Mouse (Mus musculus) forebrain, embryonic 11.5 days (tissue): ENCODE measurements around the gene Ntng2. TPM values are rescaled to one million over a fixed set of nuclear protein-coding genes. Genes with fewer than 3 reads are reported as not detected.
A peak's percentile ranks its signal among the peaks of the same experiment; 100 is the strongest.

Source experiments
- ATAC-seq: fragments of 200-750 bp; cut with Nextera tagmentation; replicated peaks from 2 replicates; pipeline ENCODE4 v1.8.0; 2017; ENCODE audit warnings: moderate TSS enrichment; ENCODE audit not compliant: low FRiP score
- DNase-seq: peaks from one replicate; pipeline ENCODE4 v3.0.0-alpha.2; 2017; ENCODE audit warnings: low spot score
- H3K27ac ChIP-seq: fragments of 300-500 bp; sonication (generic); 2 replicates; pipeline ENCODE4 v1.5.1; 2014; ENCODE audit warnings: low read depth, low read length
- H3K27me3 ChIP-seq: fragments of 300-500 bp; sonication (generic); 2 replicates; pipeline ENCODE4 v1.6.1; 2014; ENCODE audit warnings: mild to moderate bottlenecking, low read length, mixed read lengths; ENCODE audit not compliant: control insufficient read depth, insufficient read depth
- H3K36me3 ChIP-seq: fragments of 300-500 bp; sonication (generic); 2 replicates; pipeline ENCODE4 v1.6.1; 2014; ENCODE audit warnings: mild to moderate bottlenecking, low read length, moderate library complexity, mixed read lengths; ENCODE audit not compliant: control insufficient read depth, insufficient read depth
- H3K4me1 ChIP-seq: fragments of 300-500 bp; sonication (generic); replicated peaks from 2 replicates; pipeline ENCODE4 v1.6.1; 2014; ENCODE audit warnings: low read length, mixed read lengths; ENCODE audit not compliant: control insufficient read depth, insufficient read depth
- H3K4me2 ChIP-seq: fragments of 300-500 bp; sonication (generic); 2 replicates; pipeline ENCODE4 v1.6.1; 2014; ENCODE audit warnings: low read depth, mild to moderate bottlenecking, low read length, moderate library complexity, mixed read lengths; ENCODE audit not compliant: severe bottlenecking
- H3K4me3 ChIP-seq: fragments of 300-500 bp; sonication (generic); 2 replicates; pipeline ENCODE4 v1.5.1; 2014; ENCODE audit warnings: low read depth, low read length
- H3K9ac ChIP-seq: fragments of 300-500 bp; sonication (generic); 2 replicates; pipeline ENCODE4 v1.6.1; 2014; ENCODE audit warnings: low read length
- H3K9me3 ChIP-seq: fragments of 300-500 bp; sonication (generic); 2 replicates; pipeline ENCODE4 v1.6.1; 2016; ENCODE audit warnings: low read length, mixed read lengths; ENCODE audit not compliant: control insufficient read depth
- WGBS: fragments of 180-500 bp; shearing (Covaris S2); extraction: QIAGEN DNeasy Blood & Tissue Kit; methylation state at CpG from one replicate; pipeline ENCODE4 v1.1.7; 2014; 5-methylcytosine and 5-hydroxymethylcytosine counted together
- polyA plus RNA-seq: library from polyadenylated mRNA; unstranded; fragments of >200 nt; fragmentation: Nextera tagmentation; extraction: Ambion mirVana; gene quantifications from 2 replicates; pipeline ENCODE4 v1.2.1, GENCODE M21; 2014

Ntng2 gene
- polyA plus RNA-seq, 1 experiment from 2014 or later = 1.6 TPM

- Histone ChIP-seq H3K27me3 (peaks cover 34% of the 10 kb centered on the region), H3K4me1 (peaks cover 16% of the 10 kb centered on the region)
- 76% methylated on average over 7 of the region's 7 CpGs for WGBS
These were observed 5.9 kb downstream of the Ntng2 start for GRCm38 (mm10) chr2:29246891-29247290.

GRCm38 (mm10) chr2:29246275-29246674 is 6.5 kb downstream of the Ntng2 start:
- Histone ChIP-seq H3K4me3 (no peak overlapping the region), H3K27me3 (peaks cover 28% of the 10 kb centered on the region), H3K27ac (no peak overlapping the region), H3K9me3 (no peaks in the 10 kb centered on the region), H3K36me3 (no peaks in the 10 kb centered on the region), H3K4me1 (peaks cover 10% of the 10 kb centered on the region), H3K9ac (no peak overlapping the region), H3K4me2 (no peak overlapping the region)
- WGBS = 78% methylated on average over 3 of the region's 3 CpGs
- DNase-seq (no peak), ATAC-seq (no peak)

More at GRCm38 (mm10) chr2:29246891-29247290, 5.9 kb downstream of the Ntng2 start:
- ATAC-seq (no peak), DNase-seq (no peak)
- H3K9me3 ChIP-seq = no peaks in the 10 kb centered on the region
- H3K9ac ChIP-seq = no peak overlapping the region
- H3K4me3 ChIP-seq = no peak overlapping the region
- H3K36me3 ChIP-seq = no peaks in the 10 kb centered on the region
- H3K4me2 ChIP-seq = no peak overlapping the region
- no peak overlapping the region for H3K27ac ChIP-seq

GRCm38 (mm10) chr2:29245341-29245779 is 7.4 kb downstream of the Ntng2 start:
- no peak overlapping the region for H3K4me2 ChIP-seq
- WGBS = 44% methylated on average over 10 of the region's 10 CpGs
- ATAC-seq (no peak), DNase-seq (no peak)
- no peak overlapping the region for H3K9ac ChIP-seq
- H3K27me3 ChIP-seq = peaks cover 21% of the 10 kb centered on the region
- no peaks in the 10 kb centered on the region for H3K9me3 ChIP-seq
- no peaks in the 10 kb centered on the region for H3K36me3 ChIP-seq
- H3K4me3 ChIP-seq = no peak overlapping the region
- H3K27ac ChIP-seq = no peak overlapping the region
- peaks cover 6% of the 10 kb centered on the region for H3K4me1 ChIP-seq

GRCm38 (mm10) chr2:29239329-29239728 is 13.5 kb downstream of the Ntng2 start:
- Histone ChIP-seq H3K9me3 (no peaks in the 10 kb centered on the region), H3K9ac (no peak overlapping the region), H3K4me3 (no peak overlapping the region), H3K4me2 (no peak overlapping the region), H3K36me3 (no peaks in the 10 kb centered on the region), H3K27ac (no peak overlapping the region), H3K27me3 (no peaks in the 10 kb centered on the region), H3K4me1 (no peaks in the 10 kb centered on the region)
- ATAC-seq = no peak
- 77% methylated on average over 17 of the region's 17 CpGs for WGBS
- no peak for DNase-seq

GRCm38 (mm10) chr2:29237623-29238022 is 15.2 kb downstream of the Ntng2 start:
- no peak overlapping the region for H3K9ac ChIP-seq
- H3K4me1 ChIP-seq = no peaks in the 10 kb centered on the region
- H3K9me3 ChIP-seq = no peaks in the 10 kb centered on the region
- no peak overlapping the region for H3K4me2 ChIP-seq
- H3K27me3 ChIP-seq = no peaks in the 10 kb centered on the region
- no peaks in the 10 kb centered on the region for H3K36me3 ChIP-seq
- no peak for ATAC-seq
- peak; percentile 74 for DNase-seq
- H3K27ac ChIP-seq = no peak overlapping the region
- WGBS = 25% methylated on average over 4 of the region's 4 CpGs
- H3K4me3 ChIP-seq = no peak overlapping the region

- no peaks in the 10 kb centered on the region for H3K27me3 ChIP-seq
- no peaks in the 10 kb centered on the region for H3K9me3 ChIP-seq
- no peak overlapping the region for H3K4me3 ChIP-seq
- no peak overlapping the region for H3K27ac ChIP-seq
- ATAC-seq (no peak), DNase-seq (no peak)
- 75% methylated on average over 7 of the region's 7 CpGs for WGBS
- no peaks in the 10 kb centered on the region for H3K4me1 ChIP-seq
- no peak overlapping the region for H3K9ac ChIP-seq
- H3K4me2 ChIP-seq = no peak overlapping the region
- H3K36me3 ChIP-seq = no peaks in the 10 kb centered on the region
These were observed 17.0 kb downstream of the Ntng2 start for GRCm38 (mm10) chr2:29235811-29236210.

- H3K27ac ChIP-seq = no peak overlapping the region
These were observed 17.8 kb downstream of the Ntng2 start for GRCm38 (mm10) chr2:29235026-29235425.

GRCm38 (mm10) chr2:29234002-29234401 is 18.8 kb downstream of the Ntng2 start:
- H3K9ac ChIP-seq = no peak overlapping the region
- no peaks in the 10 kb centered on the region for H3K4me1 ChIP-seq
- 80% methylated on average over 4 of the region's 4 CpGs for WGBS
- DNase-seq = no peak
- H3K4me3 ChIP-seq = no peak overlapping the region
- H3K4me2 ChIP-seq = no peak overlapping the region
- no peaks in the 10 kb centered on the region for H3K9me3 ChIP-seq
- no peak for ATAC-seq
- H3K27ac ChIP-seq = no peak overlapping the region
- no peaks in the 10 kb centered on the region for H3K36me3 ChIP-seq
- H3K27me3 ChIP-seq = no peaks in the 10 kb centered on the region

More at GRCm38 (mm10) chr2:29235026-29235425, 17.8 kb downstream of the Ntng2 start:
- Histone ChIP-seq H3K4me3 (no peak overlapping the region), H3K27me3 (no peaks in the 10 kb centered on the region), H3K36me3 (no peaks in the 10 kb centered on the region), H3K9me3 (no peaks in the 10 kb centered on the region), H3K9ac (no peak overlapping the region), H3K4me1 (no peaks in the 10 kb centered on the region), H3K4me2 (no peak overlapping the region)
- ATAC-seq = no peak
- 81% methylated on average over 3 of the region's 3 CpGs for WGBS
- DNase-seq = no peak

- H3K36me3 ChIP-seq = no peaks in the 10 kb centered on the region
- no peak overlapping the region for H3K9ac ChIP-seq
- WGBS = 72% methylated on average over 9 of the region's 9 CpGs
- DNase-seq (no peak), ATAC-seq (no peak)
- no peaks in the 10 kb centered on the region for H3K27me3 ChIP-seq
- H3K4me1 ChIP-seq = no peaks in the 10 kb centered on the region
- no peak overlapping the region for H3K4me2 ChIP-seq
- H3K4me3 ChIP-seq = no peak overlapping the region
- no peaks in the 10 kb centered on the region for H3K9me3 ChIP-seq
- no peak overlapping the region for H3K27ac ChIP-seq
These were observed 22.5 kb downstream of the Ntng2 start for GRCm38 (mm10) chr2:29230191-29230835.
